Mouse (Mus musculus): ENCODE data around the gene Ebp. TPM values are rescaled to one million over a fixed set of nuclear protein-coding genes. Genes with fewer than 3 reads are reported as not detected.

The Ebp gene
- polyA plus RNA-seq, 1 experiment from 2014 or later, result 28.5 TPM

GRCm38 (mm10) chrX:8175169-8175503, 18.2 kb downstream of the Ebp start:
- Histone ChIP-seq H3K9ac (ENCODE audit: low read length) (peak overlapping the region; percentile 55), H3K27ac (ENCODE audit: low read depth, low read length) (no peak overlapping the region), H3K27me3 (replicated peaks; ENCODE audit: control insufficient read depth, insufficient read depth, low read length) (no peaks in the 10 kb centered on the region), H3K4me1 (ENCODE audit: control insufficient read depth, insufficient read depth, low read length) (no peaks in the 10 kb centered on the region), H3K4me3 (ENCODE audit: low read depth, low read length) (peak overlapping the region; percentile 53), H3K36me3 (ENCODE audit: control insufficient read depth, insufficient read depth, low read length) (peaks cover 10% of the 10 kb centered on the region; the same call in 1 of the 2 replicates), H3K4me2 (ENCODE audit: low read length) (peak overlapping the region; percentile 52), H3K9me3 (replicated peaks; ENCODE audit: control insufficient read depth, low read length) (no peaks in the 10 kb centered on the region)
- WGBS, result 25% methylated on average over 4 of the region's 4 CpGs
- ATAC-seq (no peak), DNase-seq (ENCODE audit: low spot score) (no peak)

- 90% methylated on average over 10 of the region's 10 CpGs for WGBS
- Histone ChIP-seq H3K9ac (ENCODE audit: low read length) (no peak overlapping the region), H3K36me3 (ENCODE audit: control insufficient read depth, insufficient read depth, low read length) (peaks cover 10% of the 10 kb centered on the region; the same call in 1 of the 2 replicates), H3K27me3 (replicated peaks; ENCODE audit: control insufficient read depth, insufficient read depth, low read length) (no peaks in the 10 kb centered on the region), H3K4me1 (ENCODE audit: control insufficient read depth, insufficient read depth, low read length) (no peaks in the 10 kb centered on the region), H3K4me3 (ENCODE audit: low read depth, low read length) (no peak overlapping the region), H3K27ac (ENCODE audit: low read depth, low read length) (no peak overlapping the region), H3K4me2 (ENCODE audit: low read length) (no peak overlapping the region), H3K9me3 (replicated peaks; ENCODE audit: control insufficient read depth, low read length) (no peaks in the 10 kb centered on the region)
- ATAC-seq (no peak), DNase-seq (ENCODE audit: low spot score) (no peak)
Measured at GRCm38 (mm10) chrX:8167716-8168647, 25.3 kb downstream of the Ebp start.

- 89% methylated on average over 4 of the region's 4 CpGs for WGBS
- no peak for ATAC-seq
- H3K27me3 ChIP-seq (replicated peaks; ENCODE audit: control insufficient read depth, insufficient read depth, low read length), result no peaks in the 10 kb centered on the region
- no peak overlapping the region for H3K27ac ChIP-seq (ENCODE audit: low read depth, low read length)
- no peaks in the 10 kb centered on the region for H3K9me3 ChIP-seq (replicated peaks; ENCODE audit: control insufficient read depth, low read length)
- H3K4me2 ChIP-seq (ENCODE audit: low read length), result no peak overlapping the region
- DNase-seq (ENCODE audit: low spot score), result no peak
- H3K4me3 ChIP-seq (ENCODE audit: low read depth, low read length), result no peak overlapping the region
- 0 out of 2 replicates have a peak, but pooled peaks cover 1% of the 10 kb centered on the region for H3K36me3 ChIP-seq (ENCODE audit: control insufficient read depth, insufficient read depth, low read length)
- no peak overlapping the region for H3K9ac ChIP-seq (ENCODE audit: low read length)
- no peaks in the 10 kb centered on the region for H3K4me1 ChIP-seq (ENCODE audit: control insufficient read depth, insufficient read depth, low read length)
Measured at GRCm38 (mm10) chrX:8164471-8164870, 28.8 kb downstream of the Ebp start.

- no peak overlapping the region for H3K27ac ChIP-seq (ENCODE audit: low read depth, low read length)
- DNase-seq (ENCODE audit: low spot score) (no peak), ATAC-seq (no peak)
- H3K9me3 ChIP-seq (replicated peaks; ENCODE audit: control insufficient read depth, low read length), result no peaks in the 10 kb centered on the region
- no peaks in the 10 kb centered on the region for H3K4me1 ChIP-seq (ENCODE audit: control insufficient read depth, insufficient read depth, low read length)
- no peak overlapping the region for H3K4me3 ChIP-seq (ENCODE audit: low read depth, low read length)
- no peak overlapping the region for H3K9ac ChIP-seq (ENCODE audit: low read length)
- no peak overlapping the region for H3K4me2 ChIP-seq (ENCODE audit: low read length)
- H3K27me3 ChIP-seq (replicated peaks; ENCODE audit: control insufficient read depth, insufficient read depth, low read length), result no peaks in the 10 kb centered on the region
- 94% methylated on average over 5 of the region's 5 CpGs for WGBS
- H3K36me3 ChIP-seq (ENCODE audit: control insufficient read depth, insufficient read depth, low read length), result 0 out of 2 replicates have a peak, but pooled peaks cover 2% of the 10 kb centered on the region
Measured at GRCm38 (mm10) chrX:8163076-8163475, 30.2 kb downstream of the Ebp start.

- ATAC-seq (peak; percentile 97), DNase-seq (ENCODE audit: low spot score) (peak; percentile 94)
- H3K27me3 ChIP-seq (replicated peaks; ENCODE audit: control insufficient read depth, insufficient read depth, low read length), result no peaks in the 10 kb centered on the region
- H3K4me1 ChIP-seq (ENCODE audit: control insufficient read depth, insufficient read depth, low read length), result peaks cover 3% of the 10 kb centered on the region
- H3K4me2 ChIP-seq (ENCODE audit: low read length), result peak within 1 kb of the TSS; percentile 64
- H3K4me3 ChIP-seq (ENCODE audit: low read depth, low read length), result peak within 1 kb of the TSS; percentile 59
- peaks cover 35% of the 10 kb centered on the region for H3K36me3 ChIP-seq (ENCODE audit: control insufficient read depth, insufficient read depth, low read length)
- WGBS, result 32% methylated on average over 63 of the region's 65 CpGs
- peak within 1 kb of the TSS; percentile 95 for H3K27ac ChIP-seq (ENCODE audit: low read depth, low read length)
- peak within 1 kb of the TSS; percentile 84 for H3K9ac ChIP-seq (ENCODE audit: low read length)
- H3K9me3 ChIP-seq (replicated peaks; ENCODE audit: control insufficient read depth, low read length), result no peaks in the 10 kb centered on the region
Measured at GRCm38 (mm10) chrX:8145153-8145991, 47.9 kb downstream of the Ebp start, which contains the start of gene Rbm3. TSS of gene Rbm3 (minus strand) at chrX:8145880.

- H3K36me3 ChIP-seq (ENCODE audit: control insufficient read depth, insufficient read depth, low read length), result peaks cover 42% of the 10 kb centered on the region
- no peaks in the 10 kb centered on the region for H3K9me3 ChIP-seq (replicated peaks; ENCODE audit: control insufficient read depth, low read length)
- peaks cover 3% of the 10 kb centered on the region for H3K4me1 ChIP-seq (ENCODE audit: control insufficient read depth, insufficient read depth, low read length)
- DNase-seq (ENCODE audit: low spot score), result no peak
- peak overlapping the region; percentile 59 for H3K4me3 ChIP-seq (ENCODE audit: low read depth, low read length)
- no peaks in the 10 kb centered on the region for H3K27me3 ChIP-seq (replicated peaks; ENCODE audit: control insufficient read depth, insufficient read depth, low read length)
- H3K4me2 ChIP-seq (ENCODE audit: low read length), result peak overlapping the region; percentile 64
- ATAC-seq, result no peak
- no peak overlapping the region for H3K27ac ChIP-seq (ENCODE audit: low read depth, low read length)
- peak overlapping the region; percentile 84 for H3K9ac ChIP-seq (ENCODE audit: low read length)
- 70% methylated on average over 7 of the region's 7 CpGs for WGBS
Measured at GRCm38 (mm10) chrX:8143750-8144149, 49.6 kb downstream of the Ebp start.

- no peak for DNase-seq (ENCODE audit: low spot score)
- H3K27ac ChIP-seq (ENCODE audit: low read depth, low read length), result no peak overlapping the region
- no peaks in the 10 kb centered on the region for H3K27me3 ChIP-seq (replicated peaks; ENCODE audit: control insufficient read depth, insufficient read depth, low read length)
Measured at GRCm38 (mm10) chrX:8142948-8143347, 50.4 kb downstream of the Ebp start.

GRCm38 (mm10) chrX:8141058-8141457, 52.3 kb downstream of the Ebp start:
- no peak for ATAC-seq

More at GRCm38 (mm10) chrX:8142948-8143347, 50.4 kb downstream of the Ebp start:
- Histone ChIP-seq H3K4me1 (ENCODE audit: control insufficient read depth, insufficient read depth, low read length) (peaks cover 3% of the 10 kb centered on the region), H3K4me2 (ENCODE audit: low read length) (no peak overlapping the region), H3K9ac (ENCODE audit: low read length) (no peak overlapping the region), H3K4me3 (ENCODE audit: low read depth, low read length) (no peak overlapping the region), H3K36me3 (ENCODE audit: control insufficient read depth, insufficient read depth, low read length) (peaks cover 46% of the 10 kb centered on the region), H3K9me3 (replicated peaks; ENCODE audit: control insufficient read depth, low read length) (no peaks in the 10 kb centered on the region)
- 83% methylated on average over 7 of the region's 7 CpGs for WGBS
- no peak for ATAC-seq

More at GRCm38 (mm10) chrX:8141058-8141457, 52.3 kb downstream of the Ebp start:
- Histone ChIP-seq H3K4me2 (ENCODE audit: low read length) (no peak overlapping the region), H3K27me3 (replicated peaks; ENCODE audit: control insufficient read depth, insufficient read depth, low read length) (no peaks in the 10 kb centered on the region), H3K27ac (ENCODE audit: low read depth, low read length) (no peak overlapping the region), H3K9ac (ENCODE audit: low read length) (no peak overlapping the region), H3K4me1 (ENCODE audit: control insufficient read depth, insufficient read depth, low read length) (peaks cover 3% of the 10 kb centered on the region), H3K4me3 (ENCODE audit: low read depth, low read length) (no peak overlapping the region), H3K36me3 (ENCODE audit: control insufficient read depth, insufficient read depth, low read length) (peaks cover 51% of the 10 kb centered on the region), H3K9me3 (replicated peaks; ENCODE audit: control insufficient read depth, low read length) (no peaks in the 10 kb centered on the region)
- no peak for DNase-seq (ENCODE audit: low spot score)
- WGBS, result 70% methylated on average over 3 of the region's 3 CpGs

Measured in forebrain, embryonic 14.5 days (tissue).